Mouse (Mus musculus) heart, postnatal 0 days (tissue): ENCODE data around the gene Lrrc63. TPM values are rescaled to one million over a fixed set of nuclear protein-coding genes. Genes with fewer than 3 reads are reported as not detected.

Experiments
- ATAC-seq: fragments of 200-750 bp; cut with Nextera tagmentation; 2 replicates; pipeline ENCODE4 v1.8.0; 2017; ENCODE audit warnings: low read depth, moderate number of reproducible peaks, moderate library complexity; ENCODE audit not compliant: insufficient read depth
- DNase-seq: peaks from one replicate; pipeline ENCODE4 v3.0.0-alpha.2; 2016; ENCODE audit warnings: low spot score
- H3K27ac ChIP-seq: fragments of 300-500 bp; sonication (generic); 2 replicates; pipeline ENCODE4 v1.5.1; 2014; ENCODE audit warnings: low read depth, mild to moderate bottlenecking
- H3K27me3 ChIP-seq: fragments of 300-500 bp; sonication (generic); 2 replicates; pipeline ENCODE4 v1.6.1; 2014; ENCODE audit warnings: low read length, mixed read lengths; ENCODE audit not compliant: control insufficient read depth, insufficient read depth
- H3K36me3 ChIP-seq: fragments of 300-500 bp; sonication (generic); replicated peaks from 2 replicates; pipeline ENCODE4 v1.6.1; 2014; ENCODE audit warnings: low read length, mixed read lengths; ENCODE audit not compliant: control insufficient read depth, insufficient read depth
- H3K4me1 ChIP-seq: fragments of 300-500 bp; sonication (generic); 2 replicates; pipeline ENCODE4 v1.6.1; 2014; ENCODE audit warnings: antibody characterized with exemption; ENCODE audit not compliant: control insufficient read depth, insufficient read depth
- H3K4me2 ChIP-seq: fragments of 300-500 bp; sonication (generic); 2 replicates; pipeline ENCODE4 v1.6.1; 2014; ENCODE audit warnings: low read depth, mild to moderate bottlenecking, low read length, moderate library complexity
- H3K4me3 ChIP-seq: fragments of 300-500 bp; sonication (generic); 2 replicates; pipeline ENCODE4 v1.5.1; 2014; ENCODE audit warnings: low read depth, low read length
- H3K9ac ChIP-seq: fragments of 300-500 bp; sonication (generic); replicated peaks from 2 replicates; pipeline ENCODE4 v1.6.1; 2014; ENCODE audit warnings: low read depth, low read length, mixed read lengths
- H3K9me3 ChIP-seq: fragments of 300-500 bp; sonication (generic); replicated peaks from 2 replicates; pipeline ENCODE4 v1.6.1; 2016; ENCODE audit warnings: low read length; ENCODE audit not compliant: control insufficient read depth
- CTCF ChIP-seq: IDR thresholded peaks from 2 replicates; pipeline ENCODE4 v1.5.1; 2016; ENCODE audit warnings: antibody characterized with exemption, control low read depth, low read depth
- EP300 ChIP-seq: IDR thresholded peaks from 2 replicates; pipeline ENCODE4 v1.6.1; 2016; ENCODE audit warnings: antibody characterized with exemption, low read depth
- WGBS: fragments of 180-500 bp; shearing (Covaris S2); extraction: QIAGEN DNeasy Blood & Tissue Kit; methylation state at CpG from one replicate; pipeline ENCODE4 v1.1.7; 2014; 5-methylcytosine and 5-hydroxymethylcytosine counted together
- polyA plus RNA-seq: library from polyadenylated mRNA; unstranded; fragments of >200 nt; fragmentation: Nextera tagmentation; extraction: Ambion mirVana; gene quantifications from 2 replicates; pipeline ENCODE4 v1.2.1, GENCODE M21; 2015
- total RNA-seq: library from RNA; depleted of rRNA; stranded (reverse); fragments of >200 nt; gene quantifications from 2 replicates; pipeline ENCODE4 v1.2.3, GENCODE M21; 2014; ENCODE audit warnings: low replicate concordance

Lrrc63 gene
- total and polyA plus RNA-seq, 2 experiments from 2014 or later = not detected

GRCm38 (mm10) chr14:75075299-75076180 lies 55.1 kb downstream of the Lrrc63 start:
- no peaks in the 10 kb centered on the region for H3K4me1 ChIP-seq

GRCm38 (mm10) chr14:75071091-75071490 lies 59.6 kb downstream of the Lrrc63 start:
- no peak for TF ChIP-seq CTCF
- Histone ChIP-seq H3K27ac (no peak overlapping the region), H3K9me3 (no peaks in the 10 kb centered on the region), H3K4me1 (no peaks in the 10 kb centered on the region), H3K9ac (no peak overlapping the region), H3K27me3 (no peaks in the 10 kb centered on the region), H3K36me3 (no peaks in the 10 kb centered on the region), H3K4me3 (no peak overlapping the region), H3K4me2 (no peak overlapping the region)
- WGBS = 45% methylated on average over 15 of the region's 15 CpGs
- DNase-seq = no peak
- no peak for ATAC-seq

More at GRCm38 (mm10) chr14:75075299-75076180, 55.1 kb downstream of the Lrrc63 start:
- no peaks in the 10 kb centered on the region for H3K9me3 ChIP-seq
- no peaks in the 10 kb centered on the region for H3K36me3 ChIP-seq
- H3K4me2 ChIP-seq = no peak overlapping the region
- H3K9ac ChIP-seq = no peak overlapping the region
- no peak overlapping the region for H3K4me3 ChIP-seq
- H3K27me3 ChIP-seq = no peaks in the 10 kb centered on the region
- no peak overlapping the region for H3K27ac ChIP-seq
- WGBS = 63% methylated on average over 10 of the region's 10 CpGs
- TF ChIP-seq EP300 (no peak), CTCF (no peak)
- DNase-seq (no peak), ATAC-seq (no peak)

GRCm38 (mm10) chr14:75069356-75069979 lies 61.2 kb downstream of the Lrrc63 start:
- Histone ChIP-seq H3K27ac (no peak overlapping the region), H3K27me3 (no peaks in the 10 kb centered on the region), H3K4me2 (peak overlapping the region; percentile 11; the same call in 1 of the 2 replicates), H3K36me3 (no peaks in the 10 kb centered on the region), H3K9ac (no peak overlapping the region), H3K4me1 (no peaks in the 10 kb centered on the region), H3K4me3 (no peak overlapping the region), H3K9me3 (no peaks in the 10 kb centered on the region)
- TF ChIP-seq CTCF = no peak
- TF ChIP-seq EP300 = no peak
- ATAC-seq (no peak), DNase-seq (no peak)
- WGBS = 55% methylated on average over 7 of the region's 7 CpGs

- Histone ChIP-seq H3K9me3 (no peaks in the 10 kb centered on the region), H3K4me3 (no peak overlapping the region), H3K27me3 (no peaks in the 10 kb centered on the region), H3K27ac (no peak overlapping the region), H3K4me1 (no peaks in the 10 kb centered on the region), H3K4me2 (peak overlapping the region; percentile 11; the same call in 1 of the 2 replicates), H3K36me3 (no peaks in the 10 kb centered on the region), H3K9ac (no peak overlapping the region)
- TF ChIP-seq CTCF = no peak
- TF ChIP-seq EP300 = no peak
- ATAC-seq = no peak
- no peak for DNase-seq
- 81% methylated on average over 19 of the region's 19 CpGs for WGBS
Observed at GRCm38 (mm10) chr14:75068430-75069112, 62.1 kb downstream of the Lrrc63 start.

- ATAC-seq = no peak
- Histone ChIP-seq H3K9me3 (no peaks in the 10 kb centered on the region), H3K27me3 (no peaks in the 10 kb centered on the region), H3K9ac (no peak overlapping the region), H3K27ac (no peak overlapping the region), H3K4me3 (no peak overlapping the region), H3K4me1 (no peaks in the 10 kb centered on the region), H3K36me3 (no peaks in the 10 kb centered on the region), H3K4me2 (no peak overlapping the region)
- no peak for TF ChIP-seq CTCF
- no peak for DNase-seq
- 89% methylated on average over 5 of the region's 5 CpGs for WGBS
Observed at GRCm38 (mm10) chr14:75065211-75065610, 65.5 kb downstream of the Lrrc63 start.
